In genomic region chr11:117357916-117358639, GRCm38 (mm10) we compare ENCODE assay signal across 9 mouse cellular contexts.
DNase-seq lines count a peak whose midpoint lies in the region; ATAC-seq and TF ChIP-seq lines count a peak whose summit lies in the region.
"Had no signal": no experiment of that assay in that cellular context is flagged by ENCODE, and none has a peak within 500 bp of the region (broad histone marks: within the 10 kb centered on the region; RNA-seq: fewer than 3 reads in every experiment).

No protein-coding gene starts in this region.

- in situ Hi-C loops in ES-E14 (cut with MboI; ENCODE audit: low sequenced_read_pairs in 2 of 2, unreplicated experiment in 2 of 2), result loop anchor here (5.0 to 10.0 kb wide), 4 partner anchors 51 to 126 kb away; no protein-coding TSS in a partner anchor

- peaks cover 40% of the 10 kb centered on the region for H3K36me3 ChIP-seq in ES-E14 (ENCODE audit: control insufficient read depth, insufficient read depth, low read length, poor library complexity, severe bottlenecking)
- H3K36me3 ChIP-seq in forebrain, embryonic 15.5 days, result peaks cover 61% of the 10 kb centered on the region
- H3K36me3 ChIP-seq in thymus, adult 2 months (ENCODE audit: control insufficient read depth, insufficient read depth, low read length), result peaks cover 92% of the 10 kb centered on the region

- no peaks in the 10 kb centered on the region for H3K9me3 ChIP-seq in ES-E14 (ENCODE audit: control insufficient read depth, insufficient read depth, low read depth, low read length)
- H3K9me3 ChIP-seq in forebrain, embryonic 15.5 days, result no peaks in the 10 kb centered on the region

- no peak for TF ChIP-seq POLR2A in lung, adult 2 months (IDR thresholded peaks at IDR 0.05; ENCODE audit: borderline replicate concordance, extremely low read depth, low read depth, low read length)
- TF ChIP-seq POLR2A in thymus, adult 2 months (IDR thresholded peaks at IDR 0.05; ENCODE audit: control insufficient read depth, extremely low read depth, insufficient read depth, low read length, poor library complexity), result no peak

- no peak overlapping the region for H3K9ac ChIP-seq in ES-E14 (ENCODE audit: insufficient read depth, low read depth, low read length, poor library complexity, severe bottlenecking)
- no peak overlapping the region for H3K9ac ChIP-seq in forebrain, embryonic 15.5 days (replicated peaks)

- H3K4me1 ChIP-seq in ES-E14 (ENCODE audit: control insufficient read depth in 2 of 2, insufficient read depth in 2 of 2, low read length in 2 of 2, poor library complexity in 1 of 2), result peaks cover 0 to 12% of the 10 kb centered on the region in 2 experiments; a peak in 1 of 4 replicates
- no peaks in the 10 kb centered on the region for H3K4me1 ChIP-seq in forebrain, embryonic 15.5 days
- H3K4me1 ChIP-seq in lung, adult 2 months (ENCODE audit: control insufficient read depth, insufficient read depth, low read length), result no peaks in the 10 kb centered on the region
- H3K4me1 ChIP-seq in thymus, adult 2 months (replicated peaks; ENCODE audit: control insufficient read depth, insufficient read depth, low read length), result no peaks in the 10 kb centered on the region; the same call in 1 of the 2 replicates

- peak; percentile 84 for ATAC-seq in forebrain, embryonic 15.5 days (replicated peaks)

- no peak overlapping the region for H3K4me3 ChIP-seq in ES-E14 (ENCODE audit: insufficient read depth in 1 of 2, low read depth in 1 of 2, low read length in 2 of 2, poor library complexity in 1 of 2, severe bottlenecking in 1 of 2)
- H3K4me3 ChIP-seq in forebrain, embryonic 15.5 days, result no peak overlapping the region
- no peak overlapping the region for H3K4me3 ChIP-seq in layer of hippocampus, adult 2 months
- H3K4me3 ChIP-seq in lung, adult 2 months (replicated peaks; ENCODE audit: extremely low read depth, low read depth, low read length), result no peak overlapping the region
- no peak overlapping the region for H3K4me3 ChIP-seq in thymus, adult 2 months (ENCODE audit: control insufficient read depth, insufficient read depth, low read length)
- H3K4me3 ChIP-seq: myocyte had no signal

- peak; percentile 99 for DNase-seq in ES-E14 (ENCODE audit: low read depth, low spot score)
- DNase-seq in cerebellum, adult 11 months, result peak; percentile 85
- DNase-seq in heart, postnatal 4 days, result peak; percentile 97
- peak; percentile 88 to 95 for DNase-seq in layer of hippocampus, adult 2 months (ENCODE audit: low spot score in 2 of 2)
- peak; percentile 93 for DNase-seq in lung, adult 2 months
- DNase-seq in ovary, adult 18-20 months (ENCODE audit: low spot score), result peak; percentile 76
- peak; percentile 96 for DNase-seq in thymus, adult 2 months

- no peaks in the 10 kb centered on the region for H3K27me3 ChIP-seq in forebrain, embryonic 15.5 days
- H3K27me3 ChIP-seq in thymus, adult 2 months (ENCODE audit: control insufficient read depth, insufficient read depth, low read length), result no peaks in the 10 kb centered on the region

- TF ChIP-seq CTCF in layer of hippocampus, adult 2 months (conservative IDR thresholded peaks at IDR 0.05), result peak; percentile 100
- TF ChIP-seq CTCF in lung, adult 2 months (IDR thresholded peaks at IDR 0.05; ENCODE audit: insufficient read depth, low read length), result peak; percentile 96
- peak; percentile 74; the same call in 1 of the 2 replicates for TF ChIP-seq CTCF in thymus, adult 2 months (IDR thresholded peaks at IDR 0.05; ENCODE audit: borderline replicate concordance, control insufficient read depth, extremely low read depth, insufficient read depth, low read length, poor library complexity)

- H3K27ac ChIP-seq in ES-E14 (ENCODE audit: insufficient read depth, low read depth, low read length, poor library complexity, severe bottlenecking), result no peak overlapping the region
- H3K27ac ChIP-seq in forebrain, embryonic 15.5 days (replicated peaks), result no peak overlapping the region
- H3K27ac ChIP-seq in layer of hippocampus, adult 2 months, result no peak overlapping the region
- H3K27ac ChIP-seq in thymus, adult 2 months (ENCODE audit: control insufficient read depth, insufficient read depth, low read length), result no peak overlapping the region

- no peak overlapping the region for H3K4me2 ChIP-seq in forebrain, embryonic 15.5 days (replicated peaks)

- 39% methylated on average over 8 of the region's 8 CpGs for WGBS in forebrain, embryonic 15.5 days
- 43% methylated on average over 8 of the region's 8 CpGs for WGBS in lung, adult 2 months
- WGBS in thymus, adult 2 months, result 48% methylated on average over 8 of the region's 8 CpGs

TF ChIP-seq in ES-E14, 5 proteins besides CTCF, POLR2A, EP300 and RAD21:
- peak; percentile 96 for TF ChIP-seq ZC3H11A (IDR thresholded peaks at IDR 0.05; ENCODE audit: borderline replicate concordance, low read depth, low read length)
- no peak for TF ChIP-seq ZNF384 (IDR thresholded peaks at IDR 0.05; ENCODE audit: low read depth, low read length)
- no peak for TF ChIP-seq CHD2 (IDR thresholded peaks at IDR 0.05; ENCODE audit: low read depth, low read length)
- TF ChIP-seq MAFK (IDR thresholded peaks at IDR 0.05; ENCODE audit: insufficient read depth, low read depth, low read length), result peak; percentile 3; the same call in 1 of the 2 replicates
- TF ChIP-seq HCFC1 (IDR thresholded peaks at IDR 0.05; ENCODE audit: borderline replicate concordance, insufficient read depth, low read length), result no peak; the same call in 1 of the 2 replicates
